Mouse (Mus musculus): ENCODE measurements at regions not wholly inside any gene's neighbourhood (a gene's known extent, or its start where the extent isn't known, plus 50 kb on each side); places are given as distances from the start of the nearest gene placed in this dataset.

- TF ChIP-seq POLR2A (IDR thresholded peaks at IDR 0.05; ENCODE audit: borderline replicate concordance, extremely low read depth, insufficient read depth, insufficient read length, poor library complexity, severe bottlenecking) (no peak), CTCF (IDR thresholded peaks at IDR 0.05; ENCODE audit: borderline replicate concordance, extremely low read depth, insufficient read depth, insufficient read length) (peak; percentile 5; the same call in 1 of the 2 replicates)
These were observed 203.7 kb upstream of the 1700012A03Rik start for GRCm38 (mm10) chr6:31846319-31846718.
